Mouse (Mus musculus): ENCODE results near the gene Mgat4d. TPM values are rescaled to one million over a fixed set of nuclear protein-coding genes. Genes with fewer than 3 reads are reported as not detected.
"Not testable (repeated sequence)": the region's sequence is repeated elsewhere in the genome, so short reads cannot be mapped to it uniquely, and the experiment has no call there.

Mgat4d gene
- polyA plus RNA-seq, 1 experiment from 2014 or later = not detected

- H3K4me3 ChIP-seq = no peak overlapping the region
- H3K27ac ChIP-seq = no peak overlapping the region
- no peak overlapping the region for H3K4me2 ChIP-seq
- no peaks in the 10 kb centered on the region for H3K36me3 ChIP-seq
- H3K4me1 ChIP-seq (replicated peaks) = peaks cover 13% of the 10 kb centered on the region
- no peaks in the 10 kb centered on the region for H3K9me3 ChIP-seq (replicated peaks)
- peaks cover 36% of the 10 kb centered on the region for H3K27me3 ChIP-seq
- ATAC-seq (replicated peaks; ENCODE audit: insufficient number of reproducible peaks, insufficient read depth, low FRiP score, low read depth) = no peak
- no peak overlapping the region for H3K9ac ChIP-seq
- 62% methylated on average over 13 of the region's 13 CpGs for WGBS
Observed at GRCm38 (mm10) chr8:83423032-83423825, 75.0 kb downstream of the Mgat4d start.

- H3K4me1 ChIP-seq (replicated peaks) = peaks cover 13% of the 10 kb centered on the region
- H3K27me3 ChIP-seq = peaks cover 32% of the 10 kb centered on the region
- no peak overlapping the region for H3K4me2 ChIP-seq
- no peak for ATAC-seq (replicated peaks; ENCODE audit: insufficient number of reproducible peaks, insufficient read depth, low FRiP score, low read depth)
- H3K9ac ChIP-seq = no peak overlapping the region
- WGBS = 87% methylated on average over 6 of the region's 6 CpGs
- no peak overlapping the region for H3K4me3 ChIP-seq
- H3K36me3 ChIP-seq = no peaks in the 10 kb centered on the region
- H3K27ac ChIP-seq = no peak overlapping the region
- H3K9me3 ChIP-seq (replicated peaks) = no peaks in the 10 kb centered on the region
Observed at GRCm38 (mm10) chr8:83425202-83425601, 76.9 kb downstream of the Mgat4d start.

GRCm38 (mm10) chr8:83426104-83426759 lies 78.0 kb downstream of the Mgat4d start:
- 49% methylated on average over 11 of the region's 11 CpGs for WGBS
- Histone ChIP-seq H3K9me3 (replicated peaks) (no peaks in the 10 kb centered on the region), H3K4me2 (no peak overlapping the region), H3K9ac (no peak overlapping the region), H3K4me3 (no peak overlapping the region), H3K4me1 (replicated peaks) (peaks cover 13% of the 10 kb centered on the region), H3K27ac (no peak overlapping the region), H3K27me3 (peaks cover 32% of the 10 kb centered on the region), H3K36me3 (no peaks in the 10 kb centered on the region)
- no peak for ATAC-seq (replicated peaks; ENCODE audit: insufficient number of reproducible peaks, insufficient read depth, low FRiP score, low read depth)

- no peak for ATAC-seq (replicated peaks; ENCODE audit: insufficient number of reproducible peaks, insufficient read depth, low FRiP score, low read depth)
- Histone ChIP-seq H3K27ac (no peak overlapping the region), H3K4me3 (no peak overlapping the region), H3K27me3 (peaks cover 32% of the 10 kb centered on the region), H3K4me1 (replicated peaks) (peaks cover 13% of the 10 kb centered on the region), H3K4me2 (no peak overlapping the region), H3K9ac (no peak overlapping the region), H3K36me3 (no peaks in the 10 kb centered on the region), H3K9me3 (replicated peaks) (no peaks in the 10 kb centered on the region)
- 24% methylated on average over 7 of the region's 7 CpGs for WGBS
Observed at GRCm38 (mm10) chr8:83426949-83427348, 78.7 kb downstream of the Mgat4d start.

- not testable (repeated sequence) for H3K9me3 ChIP-seq (replicated peaks); H3K27ac ChIP-seq; H3K4me3 ChIP-seq; H3K36me3 ChIP-seq; ATAC-seq (replicated peaks; ENCODE audit: insufficient number of reproducible peaks, insufficient read depth, low FRiP score, low read depth); H3K9ac ChIP-seq; H3K4me2 ChIP-seq
- WGBS = 78% methylated on average over 3 of the region's 3 CpGs
- H3K4me1 ChIP-seq (replicated peaks) = peaks cover 13% of the 10 kb centered on the region
- peaks cover 24% of the 10 kb centered on the region for H3K27me3 ChIP-seq
Observed at GRCm38 (mm10) chr8:83428621-83429020, 80.3 kb downstream of the Mgat4d start.

GRCm38 (mm10) chr8:83429071-83429524 lies 80.8 kb downstream of the Mgat4d start:
- H3K9ac ChIP-seq = no peak overlapping the region
- H3K4me3 ChIP-seq = no peak overlapping the region
- no peaks in the 10 kb centered on the region for H3K9me3 ChIP-seq (replicated peaks)
- H3K4me1 ChIP-seq (replicated peaks) = peaks cover 13% of the 10 kb centered on the region
- H3K27me3 ChIP-seq = peaks cover 20% of the 10 kb centered on the region
- no peak; the same call in 1 of the 2 replicates for ATAC-seq (replicated peaks; ENCODE audit: insufficient number of reproducible peaks, insufficient read depth, low FRiP score, low read depth)
- 57% methylated on average over 4 of the region's 4 CpGs for WGBS
- 0 out of 2 replicates have a peak, but pooled peaks cover 6% of the 10 kb centered on the region for H3K36me3 ChIP-seq
- H3K4me2 ChIP-seq = no peak overlapping the region
- no peak overlapping the region for H3K27ac ChIP-seq

Other genes starting within 250 kb of the Mgat4d start
- 0.73 and 1.4 TPM in 2 replicates for gene Tbc1d9, start 183.1 kb upstream of the Mgat4d start, polyA plus RNA-seq (2015; fragmentation: Nextera tagmentation; extraction: Ambion mirVana)
- gene Gm10645, start 182.3 kb upstream of the Mgat4d start, polyA plus RNA-seq (2015; fragmentation: Nextera tagmentation; extraction: Ambion mirVana) = 0.45 and 0.90 TPM in 2 replicates
- not detected in 2 replicates for gene Ucp1, start 58.1 kb upstream of the Mgat4d start, polyA plus RNA-seq (2015; fragmentation: Nextera tagmentation; extraction: Ambion mirVana)
- 9.2 and 10.2 TPM in 2 replicates for gene Elmod2, start 16.0 kb upstream of the Mgat4d start, polyA plus RNA-seq (2015; fragmentation: Nextera tagmentation; extraction: Ambion mirVana)
- 0.04 and 0.10 TPM in 2 replicates for gene Clgn, start 41.4 kb downstream of the Mgat4d start, polyA plus RNA-seq (2015; fragmentation: Nextera tagmentation; extraction: Ambion mirVana)
- gene Scoc, start 109.9 kb downstream of the Mgat4d start, polyA plus RNA-seq (2015; fragmentation: Nextera tagmentation; extraction: Ambion mirVana) = 68.4 and 80.7 TPM in 2 replicates
- not detected in 2 replicates for gene Olfr370, start 187.3 kb downstream of the Mgat4d start, polyA plus RNA-seq (2015; fragmentation: Nextera tagmentation; extraction: Ambion mirVana)
- gene Ndufb7, start 218.2 kb downstream of the Mgat4d start, polyA plus RNA-seq (2015; fragmentation: Nextera tagmentation; extraction: Ambion mirVana) = 537 and 672 TPM in 2 replicates